Mouse (Mus musculus): ENCODE measurements around the gene Klf9. TPM values are rescaled to one million over a fixed set of nuclear protein-coding genes. Genes with fewer than 3 reads are reported as not detected.

The Klf9 gene
- total RNA-seq, 2 experiments from 2014 or later: 144 to 162 TPM

DNA sequence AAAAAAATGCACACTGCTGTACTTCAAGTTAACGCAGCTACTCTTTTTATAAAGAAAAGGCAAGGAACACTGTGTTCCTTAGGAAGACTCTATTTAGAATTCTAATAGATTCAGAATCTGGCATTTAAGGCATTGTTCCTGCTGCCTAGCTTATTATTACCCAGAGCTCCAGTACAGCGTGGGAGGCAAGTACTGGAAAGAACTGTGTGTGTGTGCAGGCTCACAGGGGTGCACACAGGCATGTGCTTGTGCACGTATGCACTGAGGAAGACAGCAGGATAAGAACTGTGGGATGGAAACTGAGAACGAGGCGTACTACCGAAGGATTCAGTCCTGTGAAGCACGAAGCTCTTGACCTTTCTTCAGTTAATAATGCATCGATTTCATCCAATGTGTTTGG lies 73.3 kb downstream of the Klf9 start:
- no peak for TF ChIP-seq CTCF (IDR thresholded peaks at IDR 0.05)
- DNase-seq: no peak
- Histone ChIP-seq H3K4me3 (no peak overlapping the region), H3K27ac (no peak overlapping the region)
- intact Hi-C loops (cut with DNase I): loop anchor here (10.0 kb wide), 1 partner anchor 50 kb away; no protein-coding TSS in a partner anchor

Small RNA genes lying within 50 kb of the gene (microRNA-seq; reads per million reads assigned to microRNA genes)
- gene Mir1192: not detected

Other genes starting within 250 kb of the Klf9 start
- gene Smc5, start 132.7 kb downstream of the Klf9 start, total RNA-seq (2021): 10 to 100 TPM; 14.9 to 17.5 TPM